Mouse (Mus musculus) liver, embryonic 14.5 days (tissue): Measurements from ENCODE around the gene Rnf43. TPM values are rescaled to one million over a fixed set of nuclear protein-coding genes. Genes with fewer than 3 reads are reported as not detected.

Experiments used
- ATAC-seq: fragments of 200-750 bp; cut with Nextera tagmentation; 2 replicates; pipeline ENCODE4 v1.8.0; 2017; ENCODE audit warnings: moderate number of reproducible peaks, mild to moderate bottlenecking, moderate library complexity; ENCODE audit not compliant: insufficient read depth
- DNase-seq, 3 experiments: peaks; one replicate each; pipeline ENCODE4 v3.0.0-alpha.2; 2012 to 2013; ENCODE audit warnings: low read depth in 3 of 3, low spot score in 3 of 3
- H3K27ac ChIP-seq: fragments of 300-500 bp; sonication (generic); 2 replicates; pipeline ENCODE4 v1.5.1; 2014; ENCODE audit warnings: moderate library complexity, mild to moderate bottlenecking, control low read depth, inconsistent platforms
- H3K27me3 ChIP-seq: fragments of 300-500 bp; sonication (generic); 2 replicates; pipeline ENCODE4 v1.6.1; 2014; ENCODE audit warnings: mild to moderate bottlenecking, low read length, moderate library complexity; ENCODE audit not compliant: control insufficient read depth, insufficient read depth
- H3K36me3 ChIP-seq: fragments of 300-500 bp; sonication (generic); replicated peaks from 2 replicates; pipeline ENCODE4 v1.6.1; 2014; ENCODE audit warnings: low read depth; ENCODE audit not compliant: control insufficient read depth, insufficient read depth
- H3K4me1 ChIP-seq, 2 experiments: fragments of 200-500 bp in 1 of 2; fragments of 300-500 bp in 1 of 2; sonication (generic) in 1 of 2; replicated peaks; 2 replicates each; pipeline ENCODE4 v1.6.1; 2012 to 2014; ENCODE audit warnings: antibody characterized with exemption in 1 of 2, inconsistent platforms in 1 of 2, low read length in 1 of 2; ENCODE audit not compliant: control insufficient read depth in 2 of 2, insufficient read depth in 2 of 2
- H3K4me2 ChIP-seq: fragments of 300-500 bp; sonication (generic); 2 replicates; pipeline ENCODE4 v1.6.1; 2014; ENCODE audit warnings: low read depth, mild to moderate bottlenecking, control low read depth, moderate library complexity
- H3K4me3 ChIP-seq, 2 experiments: fragments of 200-500 bp in 1 of 2; fragments of 300-500 bp in 1 of 2; sonication (generic) in 1 of 2; 2 replicates each; pipeline ENCODE4 v1.5.1; 2012 to 2014; ENCODE audit warnings: low read depth in 2 of 2, low read length in 2 of 2, mild to moderate bottlenecking in 2 of 2, control low read depth in 1 of 2, inconsistent platforms in 1 of 2, moderate library complexity in 1 of 2; ENCODE audit not compliant: insufficient read depth in 1 of 2
- H3K9ac ChIP-seq: fragments of 300-500 bp; sonication (generic); replicated peaks from 2 replicates; pipeline ENCODE4 v1.6.1; 2014; ENCODE audit warnings: mild to moderate bottlenecking, control low read depth, moderate library complexity
- H3K9me3 ChIP-seq: fragments of 300-500 bp; sonication (generic); 2 replicates; pipeline ENCODE4 v1.6.1; 2016; ENCODE audit warnings: low read length, mixed read lengths; ENCODE audit not compliant: control insufficient read depth
- CTCF ChIP-seq: IDR thresholded peaks from 2 replicates; pipeline ENCODE4 v1.5.1; 2016; ENCODE audit warnings: antibody characterized with exemption, low read depth, control low read depth
- EP300 ChIP-seq: IDR thresholded peaks from 2 replicates; pipeline ENCODE4 v1.6.1; 2016; ENCODE audit warnings: antibody characterized with exemption, low read depth
- WGBS: fragments of 180-500 bp; shearing (Covaris S2); extraction: QIAGEN DNeasy Blood & Tissue Kit; methylation state at CpG from one replicate; pipeline ENCODE4 v1.1.7; 2014; ENCODE audit not compliant: insufficient replicate concordance; 5-methylcytosine and 5-hydroxymethylcytosine counted together
- polyA plus RNA-seq, 2 experiments: library from polyadenylated mRNA; depleted of rRNA in 1 of 2; stranded (reverse) in 1 of 2; unstranded in 1 of 2; fragments of >200 nt; fragmentation: Nextera tagmentation in 1 of 2; extraction: Ambion mirVana in 1 of 2; gene quantifications; 2 replicates each; pipeline versions ENCODE4 v1.2.1 to v1.2.3; 2012 to 2014

Rnf43 gene
- polyA plus RNA-seq, 2 experiments = 3.5 to 4.5 TPM

GRCm38 (mm10) chr11:87722168-87722567, 59.6 kb downstream of the Rnf43 start:
- Histone ChIP-seq H3K4me3 (no peak overlapping the region), H3K9ac (no peak overlapping the region), H3K9me3 (no peaks in the 10 kb centered on the region), H3K27ac (no peak overlapping the region), H3K27me3 (no peaks in the 10 kb centered on the region), H3K4me2 (no peak overlapping the region), H3K36me3 (no peaks in the 10 kb centered on the region), H3K4me1 (peaks cover 24 to 32% of the 10 kb centered on the region in 2 experiments)
- DNase-seq (no peak), ATAC-seq (no peak)
- no peak for TF ChIP-seq CTCF
- TF ChIP-seq EP300 = no peak
- WGBS = 43% methylated on average over 3 of the region's 3 CpGs

- DNase-seq = no peak
- no peak overlapping the region for H3K9ac ChIP-seq
- no peak for ATAC-seq
These were observed 60.4 kb downstream of the Rnf43 start for GRCm38 (mm10) chr11:87722891-87723290.

GRCm38 (mm10) chr11:87725515-87725914, 63.0 kb downstream of the Rnf43 start:
- TF ChIP-seq CTCF (no peak), EP300 (no peak)
- peaks cover 51 to 63% of the 10 kb centered on the region in 2 experiments for H3K4me1 ChIP-seq
- H3K4me3 ChIP-seq = peak overlapping the region; percentile 40 to 45
- ATAC-seq = no peak
- H3K27ac ChIP-seq = peak overlapping the region; percentile 99
- H3K27me3 ChIP-seq = no peaks in the 10 kb centered on the region
- peak overlapping the region; percentile 94 for H3K9ac ChIP-seq
- H3K4me2 ChIP-seq = peak overlapping the region; percentile 89
- DNase-seq = no peak
- H3K36me3 ChIP-seq = no peaks in the 10 kb centered on the region
- no peaks in the 10 kb centered on the region for H3K9me3 ChIP-seq

More at GRCm38 (mm10) chr11:87722891-87723290, 60.4 kb downstream of the Rnf43 start:
- Histone ChIP-seq H3K4me2 (no peak overlapping the region), H3K27me3 (no peaks in the 10 kb centered on the region), H3K4me1 (peaks cover 31 to 39% of the 10 kb centered on the region in 2 experiments), H3K27ac (no peak overlapping the region), H3K9me3 (no peaks in the 10 kb centered on the region), H3K4me3 (no peak overlapping the region), H3K36me3 (no peaks in the 10 kb centered on the region)
- TF ChIP-seq CTCF = peak; percentile 49; the same call in 1 of the 2 replicates
- TF ChIP-seq EP300 = no peak
- WGBS = 78% methylated on average over 4 of the region's 4 CpGs

GRCm38 (mm10) chr11:87725964-87726562, 63.5 kb downstream of the Rnf43 start:
- peak overlapping the region; percentile 94 for H3K9ac ChIP-seq

GRCm38 (mm10) chr11:87727021-87727420, 64.5 kb downstream of the Rnf43 start:
- no peaks in the 10 kb centered on the region for H3K9me3 ChIP-seq
- no peak for TF ChIP-seq CTCF
- no peak for TF ChIP-seq EP300
- peaks cover 59 to 63% of the 10 kb centered on the region in 2 experiments for H3K4me1 ChIP-seq
- 46% methylated on average over 11 of the region's 11 CpGs for WGBS
- peak overlapping the region; percentile 79 for H3K9ac ChIP-seq
- H3K36me3 ChIP-seq = peaks cover 8% of the 10 kb centered on the region
- no peaks in the 10 kb centered on the region for H3K27me3 ChIP-seq
- DNase-seq = no peak
- H3K27ac ChIP-seq = peak overlapping the region; percentile 99
- peak overlapping the region in 1 of 2 experiments; percentile 40; a peak in 2 of 4 replicates for H3K4me3 ChIP-seq
- H3K4me2 ChIP-seq = peak overlapping the region; percentile 89
- no peak for ATAC-seq

More at GRCm38 (mm10) chr11:87725964-87726562, 63.5 kb downstream of the Rnf43 start:
- Histone ChIP-seq H3K4me3 (peak overlapping the region; percentile 40 to 45), H3K9me3 (no peaks in the 10 kb centered on the region), H3K4me1 (peaks cover 57 to 63% of the 10 kb centered on the region in 2 experiments), H3K27ac (peak overlapping the region; percentile 99), H3K36me3 (no peaks in the 10 kb centered on the region; the same call in 1 of the 2 replicates), H3K27me3 (no peaks in the 10 kb centered on the region), H3K4me2 (peak overlapping the region; percentile 89)
- peak; percentile 99 for TF ChIP-seq EP300
- TF ChIP-seq CTCF = no peak
- peak; percentile 90 to 93 (median 91) for DNase-seq
- peak; percentile 94 for ATAC-seq
- WGBS = 9% methylated on average over 6 of the region's 6 CpGs
